Mouse (Mus musculus): ENCODE results near the gene Anks1b. TPM values are rescaled to one million over a fixed set of nuclear protein-coding genes. Genes with fewer than 3 reads are reported as not detected.
A peak's percentile ranks its signal among the peaks of the same experiment; 100 is the strongest.

Gene Anks1b
- polyA plus RNA-seq, 1 experiment from 2014 or later = 0.21 TPM

DNA sequence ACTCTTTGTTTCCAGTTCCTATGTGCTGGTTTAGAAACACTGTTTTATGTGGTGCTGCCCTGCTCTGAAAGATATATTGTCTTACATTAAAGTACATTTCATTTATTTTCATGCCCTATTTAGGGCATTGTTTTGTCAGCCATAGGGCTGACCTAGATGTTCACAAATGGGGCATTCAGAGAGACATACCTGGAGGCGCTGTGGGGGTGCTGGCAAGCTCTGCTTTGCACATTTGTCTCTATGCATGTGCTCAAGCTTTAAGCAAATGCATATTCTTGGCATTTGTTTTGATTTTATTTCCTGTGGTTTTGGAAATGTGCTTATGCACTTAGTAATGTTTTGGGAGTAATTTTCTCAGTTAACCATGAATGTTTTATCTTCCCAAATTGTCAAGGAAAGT lies 43.8 kb downstream of the Anks1b start:
- Histone ChIP-seq H3K36me3 (ENCODE audit: insufficient read depth, low read length) (no peaks in the 10 kb centered on the region), H3K4me1 (ENCODE audit: insufficient read depth, low read depth, low read length) (no peaks in the 10 kb centered on the region), H3K27ac (ENCODE audit: low read length) (no peak overlapping the region), H3K4me2 (replicated peaks; ENCODE audit: low read depth, low read length) (no peak overlapping the region), H3K27me3 (replicated peaks; ENCODE audit: insufficient read depth, low read length) (no peaks in the 10 kb centered on the region), H3K9me3 (ENCODE audit: low read length) (no peaks in the 10 kb centered on the region), H3K4me3 (ENCODE audit: low read depth, low read length) (no peak overlapping the region), H3K9ac (replicated peaks; ENCODE audit: low read depth) (no peak overlapping the region)
- WGBS = 71% methylated on average over 1 of the region's 1 CpGs
- no peak for DNase-seq (ENCODE audit: low spot score)
- no peak for ATAC-seq
- TF ChIP-seq EP300 (IDR thresholded peaks at IDR 0.05) (no peak), CTCF (IDR thresholded peaks at IDR 0.05) (no peak)

DNA sequence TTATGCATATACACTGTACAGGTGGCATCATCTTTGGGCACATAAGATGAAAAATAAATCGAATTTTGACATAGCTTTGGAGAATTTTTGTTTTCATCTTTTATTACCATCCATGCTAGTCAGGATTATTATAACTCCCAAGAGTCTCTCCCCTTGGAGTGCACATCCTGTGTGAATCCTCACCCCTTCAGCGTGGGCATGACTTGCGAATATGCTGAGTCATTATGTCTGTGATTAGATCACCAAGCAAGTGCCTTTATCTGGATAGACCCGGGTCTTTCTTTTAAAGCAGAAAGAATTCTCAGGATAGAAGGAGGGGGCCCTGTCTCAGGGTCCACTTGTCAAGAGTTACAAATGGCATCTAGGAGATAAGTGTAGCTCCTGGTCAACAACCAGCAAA lies 48.7 kb downstream of the Anks1b start:
- H3K27ac ChIP-seq (ENCODE audit: low read length) = no peak overlapping the region
- H3K4me2 ChIP-seq (replicated peaks; ENCODE audit: low read depth, low read length) = no peak overlapping the region
- DNase-seq (ENCODE audit: low spot score) (no peak), ATAC-seq (no peak)
- no peak overlapping the region for H3K9ac ChIP-seq (replicated peaks; ENCODE audit: low read depth)
- H3K4me1 ChIP-seq (ENCODE audit: insufficient read depth, low read depth, low read length) = no peaks in the 10 kb centered on the region
- H3K4me3 ChIP-seq (ENCODE audit: low read depth, low read length) = no peak overlapping the region
- no peak for TF ChIP-seq EP300 (IDR thresholded peaks at IDR 0.05)
- no peak for TF ChIP-seq CTCF (IDR thresholded peaks at IDR 0.05)
- no peaks in the 10 kb centered on the region for H3K36me3 ChIP-seq (ENCODE audit: insufficient read depth, low read length)
- WGBS = 72% methylated on average over 4 of the region's 4 CpGs
- H3K9me3 ChIP-seq (ENCODE audit: low read length) = no peaks in the 10 kb centered on the region
- no peaks in the 10 kb centered on the region for H3K27me3 ChIP-seq (replicated peaks; ENCODE audit: insufficient read depth, low read length)

DNA sequence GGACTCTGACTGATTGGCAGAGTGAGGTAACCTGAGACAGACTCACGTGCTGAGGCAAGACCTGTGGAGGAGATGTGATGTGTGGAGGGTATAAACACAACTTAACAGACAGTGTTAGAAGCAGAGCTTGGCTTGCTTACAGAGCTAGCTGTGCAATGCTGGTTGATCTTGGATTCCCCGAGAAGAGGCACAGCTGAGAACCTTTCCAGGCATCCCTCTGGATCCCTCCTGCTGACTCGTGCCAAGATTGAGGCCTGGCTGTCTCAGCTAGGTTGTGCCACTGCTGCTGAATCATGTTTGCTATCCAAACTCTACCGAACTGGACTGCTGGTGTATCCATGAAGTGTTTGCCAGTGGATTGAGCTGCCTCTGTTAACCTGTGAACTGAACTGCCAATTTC lies 68.9 kb downstream of the Anks1b start:
- Histone ChIP-seq H3K4me1 (ENCODE audit: insufficient read depth, low read depth, low read length) (no peaks in the 10 kb centered on the region), H3K27ac (ENCODE audit: low read length) (no peak overlapping the region), H3K9me3 (ENCODE audit: low read length) (no peaks in the 10 kb centered on the region), H3K9ac (replicated peaks; ENCODE audit: low read depth) (no peak overlapping the region), H3K27me3 (replicated peaks; ENCODE audit: insufficient read depth, low read length) (no peaks in the 10 kb centered on the region), H3K4me3 (ENCODE audit: low read depth, low read length) (no peak overlapping the region), H3K4me2 (replicated peaks; ENCODE audit: low read depth, low read length) (no peak overlapping the region), H3K36me3 (ENCODE audit: insufficient read depth, low read length) (no peaks in the 10 kb centered on the region)
- ATAC-seq (no peak), DNase-seq (ENCODE audit: low spot score) (no peak)
- 37% methylated on average over 4 of the region's 4 CpGs for WGBS
- no peak for TF ChIP-seq EP300 (IDR thresholded peaks at IDR 0.05)

- Histone ChIP-seq H3K9me3 (ENCODE audit: low read length) (no peaks in the 10 kb centered on the region), H3K36me3 (ENCODE audit: insufficient read depth, low read length) (no peaks in the 10 kb centered on the region), H3K4me2 (replicated peaks; ENCODE audit: low read depth, low read length) (no peak overlapping the region), H3K27ac (ENCODE audit: low read length) (no peak overlapping the region), H3K4me3 (ENCODE audit: low read depth, low read length) (no peak overlapping the region), H3K27me3 (replicated peaks; ENCODE audit: insufficient read depth, low read length) (no peaks in the 10 kb centered on the region), H3K9ac (replicated peaks; ENCODE audit: low read depth) (no peak overlapping the region), H3K4me1 (ENCODE audit: insufficient read depth, low read depth, low read length) (no peaks in the 10 kb centered on the region)
- TF ChIP-seq EP300 (IDR thresholded peaks at IDR 0.05) = no peak
- TF ChIP-seq CTCF (IDR thresholded peaks at IDR 0.05) = no peak
- ATAC-seq (no peak), DNase-seq (ENCODE audit: low spot score) (no peak)
- 91% methylated on average over 1 of the region's 1 CpGs for WGBS
These were observed 73.5 kb downstream of the Anks1b start for GRCm38 (mm10) chr10:89946636-89947349.

DNA sequence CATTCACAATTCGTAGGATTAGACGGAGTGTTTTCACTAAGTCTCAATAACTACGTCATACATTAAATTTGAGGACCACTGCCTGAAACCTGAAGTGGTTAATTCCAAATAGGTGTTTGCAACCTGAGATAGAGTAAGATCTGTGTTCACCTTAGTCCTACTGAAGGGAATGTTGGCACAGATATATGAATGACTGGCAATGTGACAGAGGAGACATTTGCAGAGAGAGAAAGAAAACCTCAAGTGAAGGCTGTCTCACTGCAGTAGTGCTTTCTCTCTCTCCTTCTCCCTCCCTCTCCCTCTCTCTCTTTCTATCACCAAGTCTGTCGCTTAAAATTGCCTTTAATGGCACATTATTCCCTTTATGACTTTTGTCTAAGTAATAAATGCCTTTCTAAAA lies 101.1 kb downstream of the Anks1b start:
- Histone ChIP-seq H3K9me3 (ENCODE audit: low read length) (no peaks in the 10 kb centered on the region), H3K36me3 (ENCODE audit: insufficient read depth, low read length) (no peaks in the 10 kb centered on the region), H3K4me3 (ENCODE audit: low read depth, low read length) (no peak overlapping the region), H3K4me1 (ENCODE audit: insufficient read depth, low read depth, low read length) (no peaks in the 10 kb centered on the region), H3K4me2 (replicated peaks; ENCODE audit: low read depth, low read length) (no peak overlapping the region), H3K27me3 (replicated peaks; ENCODE audit: insufficient read depth, low read length) (no peaks in the 10 kb centered on the region), H3K27ac (ENCODE audit: low read length) (no peak overlapping the region), H3K9ac (replicated peaks; ENCODE audit: low read depth) (no peak overlapping the region)
- TF ChIP-seq EP300 (IDR thresholded peaks at IDR 0.05) (no peak), CTCF (IDR thresholded peaks at IDR 0.05) (no peak)
- no peak for ATAC-seq
- WGBS = 74% methylated on average over 4 of the region's 4 CpGs
- no peak for DNase-seq (ENCODE audit: low spot score)

DNA sequence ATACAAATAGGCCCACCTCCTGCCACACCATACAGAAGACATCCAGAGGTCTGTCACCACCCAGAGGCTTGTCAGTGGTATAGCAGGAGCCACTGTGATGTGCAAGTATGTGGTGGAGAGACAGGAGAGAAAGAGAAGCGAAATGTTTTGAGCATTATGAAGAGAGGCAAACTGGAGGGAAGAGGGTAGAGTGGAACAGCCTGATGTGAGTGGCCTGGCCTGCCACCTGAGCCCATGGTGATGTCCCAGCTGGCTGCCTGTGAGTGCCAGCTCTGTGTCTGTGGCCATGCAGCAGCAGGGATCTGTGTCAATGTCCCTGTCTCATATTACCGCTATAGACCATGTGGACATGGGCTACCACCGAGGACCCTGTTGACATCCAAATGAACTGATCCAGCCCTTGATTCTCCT lies 102.1 kb downstream of the Anks1b start:
- TF ChIP-seq CTCF (IDR thresholded peaks at IDR 0.05) (0 out of 2 replicates have a peak, but pooled peaks have one; percentile 31), EP300 (IDR thresholded peaks at IDR 0.05) (no peak)
- WGBS = 63% methylated on average over 3 of the region's 3 CpGs
- Histone ChIP-seq H3K4me1 (ENCODE audit: insufficient read depth, low read depth, low read length) (no peaks in the 10 kb centered on the region), H3K9ac (replicated peaks; ENCODE audit: low read depth) (no peak overlapping the region), H3K27ac (ENCODE audit: low read length) (no peak overlapping the region), H3K4me2 (replicated peaks; ENCODE audit: low read depth, low read length) (no peak overlapping the region), H3K9me3 (ENCODE audit: low read length) (no peaks in the 10 kb centered on the region), H3K4me3 (ENCODE audit: low read depth, low read length) (no peak overlapping the region), H3K27me3 (replicated peaks; ENCODE audit: insufficient read depth, low read length) (no peaks in the 10 kb centered on the region), H3K36me3 (ENCODE audit: insufficient read depth, low read length) (no peaks in the 10 kb centered on the region)
- no peak for DNase-seq (ENCODE audit: low spot score)
- no peak for ATAC-seq

GRCm38 (mm10) chr10:89976577-89976976 lies 103.3 kb downstream of the Anks1b start:
- Histone ChIP-seq H3K4me1 (ENCODE audit: insufficient read depth, low read depth, low read length) (no peaks in the 10 kb centered on the region), H3K36me3 (ENCODE audit: insufficient read depth, low read length) (no peaks in the 10 kb centered on the region), H3K9me3 (ENCODE audit: low read length) (no peaks in the 10 kb centered on the region), H3K4me3 (ENCODE audit: low read depth, low read length) (no peak overlapping the region), H3K4me2 (replicated peaks; ENCODE audit: low read depth, low read length) (no peak overlapping the region), H3K27me3 (replicated peaks; ENCODE audit: insufficient read depth, low read length) (no peaks in the 10 kb centered on the region), H3K9ac (replicated peaks; ENCODE audit: low read depth) (no peak overlapping the region), H3K27ac (ENCODE audit: low read length) (no peak overlapping the region)
- 84% methylated on average over 3 of the region's 3 CpGs for WGBS
- no peak for DNase-seq (ENCODE audit: low spot score)
- ATAC-seq = no peak
- TF ChIP-seq EP300 (IDR thresholded peaks at IDR 0.05) (no peak), CTCF (IDR thresholded peaks at IDR 0.05) (no peak)

All from lung, postnatal 0 days (tissue).